Mouse (Mus musculus) heart, adult 18-20 months (tissue): ENCODE data around the gene Nrcam. TPM values are rescaled to one million over a fixed set of nuclear protein-coding genes. Genes with fewer than 3 reads are reported as not detected.

Experiments
- DNase-seq, 2 experiments: peaks; one replicate each; pipeline ENCODE4 v3.0.0; 2021 to 2022; ENCODE audit warnings: mixed read lengths in 1 of 2
- total RNA-seq, 2 experiments: library from RNA; stranded (reverse); gene quantifications; 2 replicates each; pipeline ENCODE4 v1.2.3; 2021

Gene Nrcam
- total RNA-seq, 2 experiments from 2014 or later, result 0.18 to 0.52 TPM

GRCm38 (mm10) chr12:44519440-44520141, 190.9 kb downstream of the Nrcam start:
- no peak for DNase-seq

- DNase-seq, result no peak
These were observed 192.8 kb downstream of the Nrcam start for GRCm38 (mm10) chr12:44521496-44521895.

- DNase-seq, result no peak
These were observed 196.2 kb downstream of the Nrcam start for GRCm38 (mm10) chr12:44524621-44525565.

- DNase-seq, result no peak
These were observed 199.8 kb downstream of the Nrcam start for GRCm38 (mm10) chr12:44528391-44529016.

- no peak for DNase-seq
These were observed 203.8 kb downstream of the Nrcam start for GRCm38 (mm10) chr12:44532337-44533113.

- no peak for DNase-seq
These were observed 205.5 kb downstream of the Nrcam start for GRCm38 (mm10) chr12:44534100-44534633.

- DNase-seq, result no peak
These were observed 206.9 kb downstream of the Nrcam start for GRCm38 (mm10) chr12:44535623-44536022.

GRCm38 (mm10) chr12:44547721-44548369, 219.2 kb downstream of the Nrcam start:
- DNase-seq, result peak; percentile 37 to 85

- DNase-seq, result no peak
These were observed 219.8 kb downstream of the Nrcam start for GRCm38 (mm10) chr12:44548465-44548864.

GRCm38 (mm10) chr12:44551614-44552013, 222.9 kb downstream of the Nrcam start:
- no peak for DNase-seq

- no peak for DNase-seq
These were observed 225.4 kb downstream of the Nrcam start for GRCm38 (mm10) chr12:44554051-44554450.

GRCm38 (mm10) chr12:44554808-44555207, 226.1 kb downstream of the Nrcam start:
- no peak for DNase-seq

- DNase-seq, result no peak
These were observed 231.3 kb downstream of the Nrcam start for GRCm38 (mm10) chr12:44560002-44560401.

GRCm38 (mm10) chr12:44570070-44570469, 241.4 kb downstream of the Nrcam start:
- no peak for DNase-seq

- DNase-seq, result peak in 1 of 2 experiments; percentile 11
These were observed 244.0 kb downstream of the Nrcam start for GRCm38 (mm10) chr12:44572664-44573063.

- DNase-seq, result no peak
These were observed 245.5 kb downstream of the Nrcam start for GRCm38 (mm10) chr12:44574167-44574566.

- DNase-seq, result peak; percentile 19 to 72
These were observed 272.9 kb downstream of the Nrcam start for GRCm38 (mm10) chr12:44601410-44602149.

- no peak for DNase-seq
These were observed 273.7 kb downstream of the Nrcam start for GRCm38 (mm10) chr12:44602269-44602957.

GRCm38 (mm10) chr12:44602958-44603331, 274.3 kb downstream of the Nrcam start:
- DNase-seq, result no peak

- DNase-seq, result no peak
These were observed 288.3 kb downstream of the Nrcam start for GRCm38 (mm10) chr12:44617001-44617421.
